Mouse (Mus musculus): ENCODE results near the gene Olfr707. TPM values are rescaled to one million over a fixed set of nuclear protein-coding genes. Genes with fewer than 3 reads are reported as not detected.

Gene Olfr707
- polyA plus RNA-seq, 1 experiment from 2014 or later, result 0.10 TPM

Other genes starting within 250 kb of the Olfr707 start
- gene Olfr693, start 220.7 kb downstream of the Olfr707 start, polyA plus RNA-seq (2014; fragmentation: Nextera tagmentation; extraction: Ambion mirVana), result not detected in 2 replicates
- not detected in 2 replicates for gene Olfr694, start 209.4 kb downstream of the Olfr707 start, polyA plus RNA-seq (2014; fragmentation: Nextera tagmentation; extraction: Ambion mirVana)
- gene Olfr695, start 184.8 kb downstream of the Olfr707 start, polyA plus RNA-seq (2014; fragmentation: Nextera tagmentation; extraction: Ambion mirVana), result not detected in 2 replicates
- 0.20 TPM in 1 of 2 replicates, not detected in the other for gene Olfr697, start 158.8 kb downstream of the Olfr707 start, polyA plus RNA-seq (2014; fragmentation: Nextera tagmentation; extraction: Ambion mirVana)
- gene Olfr698, start 145.8 kb downstream of the Olfr707 start, polyA plus RNA-seq (2014; fragmentation: Nextera tagmentation; extraction: Ambion mirVana), result not detected in 2 replicates
- gene Olfr699, start 108.0 kb downstream of the Olfr707 start, polyA plus RNA-seq (2014; fragmentation: Nextera tagmentation; extraction: Ambion mirVana), result not detected in 2 replicates
- not detected in 2 replicates for gene Olfr700, start 92.4 kb downstream of the Olfr707 start, polyA plus RNA-seq (2014; fragmentation: Nextera tagmentation; extraction: Ambion mirVana)
- gene Olfr701, start 87.1 kb downstream of the Olfr707 start, polyA plus RNA-seq (2014; fragmentation: Nextera tagmentation; extraction: Ambion mirVana), result 0.08 TPM in 1 of 2 replicates, not detected in the other
- gene Olfr702, start 67.3 kb downstream of the Olfr707 start, polyA plus RNA-seq (2014; fragmentation: Nextera tagmentation; extraction: Ambion mirVana), result not detected in 2 replicates
- not detected in 2 replicates for gene Olfr703, start 57.9 kb downstream of the Olfr707 start, polyA plus RNA-seq (2014; fragmentation: Nextera tagmentation; extraction: Ambion mirVana)
- gene Olfr704, start 38.1 kb downstream of the Olfr707 start, polyA plus RNA-seq (2014; fragmentation: Nextera tagmentation; extraction: Ambion mirVana), result not detected in 2 replicates
- gene Olfr705, start 24.4 kb downstream of the Olfr707 start, polyA plus RNA-seq (2014; fragmentation: Nextera tagmentation; extraction: Ambion mirVana), result 0.22 TPM in 1 of 2 replicates, not detected in the other
- not detected in 2 replicates for gene Olfr706, start 13.1 kb downstream of the Olfr707 start, polyA plus RNA-seq (2014; fragmentation: Nextera tagmentation; extraction: Ambion mirVana)
- gene Olfr1532-ps1, start 6.8 kb upstream of the Olfr707 start, polyA plus RNA-seq (2014; fragmentation: Nextera tagmentation; extraction: Ambion mirVana), result not detected in 2 replicates
- gene Olfr709-ps1, start 31.0 kb upstream of the Olfr707 start, polyA plus RNA-seq (2014; fragmentation: Nextera tagmentation; extraction: Ambion mirVana), result not detected in 2 replicates
- not detected in 2 replicates for gene Olfr710, start 47.1 kb upstream of the Olfr707 start, polyA plus RNA-seq (2014; fragmentation: Nextera tagmentation; extraction: Ambion mirVana)
- gene Olfr6, start 62.7 kb upstream of the Olfr707 start, polyA plus RNA-seq (2014; fragmentation: Nextera tagmentation; extraction: Ambion mirVana), result 0.04 TPM in 1 of 2 replicates, not detected in the other
- not detected in 2 replicates for gene Olfr711, start 74.2 kb upstream of the Olfr707 start, polyA plus RNA-seq (2014; fragmentation: Nextera tagmentation; extraction: Ambion mirVana)
- not detected in 2 replicates for gene Olfr2, start 104.8 kb upstream of the Olfr707 start, polyA plus RNA-seq (2014; fragmentation: Nextera tagmentation; extraction: Ambion mirVana)
- not detected in 2 replicates for gene Olfr713, start 129.9 kb upstream of the Olfr707 start, polyA plus RNA-seq (2014; fragmentation: Nextera tagmentation; extraction: Ambion mirVana)
- gene Olfr714, start 169.7 kb upstream of the Olfr707 start, polyA plus RNA-seq (2014; fragmentation: Nextera tagmentation; extraction: Ambion mirVana), result not detected in 2 replicates
- 0.18 TPM in 1 of 2 replicates, not detected in the other for gene Olfr17, start 192.0 kb upstream of the Olfr707 start, polyA plus RNA-seq (2014; fragmentation: Nextera tagmentation; extraction: Ambion mirVana)
- not detected in 2 replicates for gene Olfr715b, start 209.1 kb upstream of the Olfr707 start, polyA plus RNA-seq (2014; fragmentation: Nextera tagmentation; extraction: Ambion mirVana)
- 0.10 TPM in 1 of 2 replicates, not detected in the other for gene Olfr715, start 229.8 kb upstream of the Olfr707 start, polyA plus RNA-seq (2014; fragmentation: Nextera tagmentation; extraction: Ambion mirVana)
- 0.12 TPM in 1 of 2 replicates, not detected in the other for gene Olfr716, start 237.1 kb upstream of the Olfr707 start, polyA plus RNA-seq (2014; fragmentation: Nextera tagmentation; extraction: Ambion mirVana)

Measured in embryonic facial prominence, embryonic 14.5 days (tissue).